Mouse (Mus musculus) macrophage (primary cell): ENCODE results near the gene Zic5. TPM values are rescaled to one million over a fixed set of nuclear protein-coding genes. Genes with fewer than 3 reads are reported as not detected.

Experiments used
- H3K27ac ChIP-seq: fragments of 350-480 bp; formaldehyde crosslinking; 2 replicates; pipeline ENCODE4 v1.9.0; 2021
- H3K36me3 ChIP-seq: fragments of 350-480 bp; formaldehyde crosslinking; 2 replicates; pipeline ENCODE4 v1.9.0; 2021; ENCODE audit errors: inconsistent target
- H3K4me3 ChIP-seq: fragments of 350-480 bp; formaldehyde crosslinking; 2 replicates; pipeline ENCODE4 v1.9.0; 2021; ENCODE audit errors: inconsistent target
- H3K79me2 ChIP-seq: fragments of 350-480 bp; formaldehyde crosslinking; 2 replicates; pipeline ENCODE4 v1.9.0; 2021; ENCODE audit errors: inconsistent target
- WGBS: methylation state at CpG from one replicate; pipeline ENCODE4 v1.1.7; 2026; ENCODE audit warnings: inconsistent platforms; ENCODE audit not compliant: missing documents; 5-methylcytosine and 5-hydroxymethylcytosine counted together
- polyA plus RNA-seq: library from polyadenylated mRNA; stranded (reverse); fragments of 250-400 nt; gene quantifications from 3 replicates; pipeline ENCODE4 v1.2.4, GENCODE M21; 2018; ENCODE audit warnings: inconsistent platforms
- total RNA-seq, 78 experiments: library from RNA; depleted of rRNA; stranded (reverse); fragments of 250-400 nt; gene quantifications; 1 replicate in 9 of 78; 2 replicates in 24 of 78; 3 replicates in 43 of 78; 4 replicates in 2 of 78; pipeline ENCODE4 v1.2.4; 2018; ENCODE audit warnings: inconsistent platforms in 56 of 78

The Zic5 gene
- not detected for total RNA-seq (2018; cell fraction: chromatin; rRNA removed)
- under 1 TPM in 2 of 26 experiments, not detected in 24; under 0.01 to 0.36 TPM for total RNA-seq (2018; cell fraction: cytosol; rRNA removed)
- total RNA-seq (2018; cell fraction: nucleus; rRNA removed): under 1 TPM in 1 of 26 experiments, not detected in 25; 0.26 TPM
- not detected in 3 replicates for polyA plus RNA-seq

GRCm38 (mm10) chr14:122464763-122465741 is at the start of gene Zic5:
Gene Zic5, minus strand, starts transcription at chr14:122465677.
- Histone ChIP-seq H3K4me3 (no peak within 1 kb of the TSS), H3K36me3 (no peaks in the 10 kb centered on the region), H3K27ac (no peak within 1 kb of the TSS), H3K79me2 (no peaks in the 10 kb centered on the region)
- WGBS: 1% methylated on average over 54 of the region's 62 CpGs

GRCm38 (mm10) chr14:122513511-122514036 is 48.1 kb upstream of the Zic5 start:
- Histone ChIP-seq H3K36me3 (no peaks in the 10 kb centered on the region), H3K79me2 (no peaks in the 10 kb centered on the region), H3K4me3 (no peak overlapping the region), H3K27ac (no peak overlapping the region)
- WGBS: 54% methylated on average over 1 of the region's 1 CpGs

- Histone ChIP-seq H3K4me3 (no peak overlapping the region), H3K79me2 (no peaks in the 10 kb centered on the region), H3K27ac (no peak overlapping the region), H3K36me3 (no peaks in the 10 kb centered on the region)
- 89% methylated on average over 3 of the region's 3 CpGs for WGBS
Observed at GRCm38 (mm10) chr14:122511519-122511918, 46.0 kb upstream of the Zic5 start.

- Histone ChIP-seq H3K79me2 (no peaks in the 10 kb centered on the region), H3K36me3 (no peaks in the 10 kb centered on the region), H3K4me3 (no peak overlapping the region), H3K27ac (no peak overlapping the region)
- 26% methylated on average over 2 of the region's 2 CpGs for WGBS
Observed at GRCm38 (mm10) chr14:122509058-122509457, 43.6 kb upstream of the Zic5 start.

- Histone ChIP-seq H3K79me2 (no peaks in the 10 kb centered on the region), H3K27ac (no peak overlapping the region), H3K4me3 (no peak overlapping the region), H3K36me3 (no peaks in the 10 kb centered on the region)
- 100% methylated on average over 1 of the region's 1 CpGs for WGBS
Observed at GRCm38 (mm10) chr14:122492015-122492414, 26.5 kb upstream of the Zic5 start.

- H3K27ac ChIP-seq: no peak overlapping the region
- WGBS: 53% methylated on average over 6 of the region's 6 CpGs
- no peak overlapping the region for H3K4me3 ChIP-seq
- no peaks in the 10 kb centered on the region for H3K36me3 ChIP-seq
- H3K79me2 ChIP-seq: no peaks in the 10 kb centered on the region
Observed at GRCm38 (mm10) chr14:122491521-122491920, 26.0 kb upstream of the Zic5 start.

- no peaks in the 10 kb centered on the region for H3K36me3 ChIP-seq
- no peak within 1 kb of the TSS for H3K4me3 ChIP-seq
- no peaks in the 10 kb centered on the region for H3K79me2 ChIP-seq
- H3K27ac ChIP-seq: no peak within 1 kb of the TSS
- 6% methylated on average over 45 of the region's 51 CpGs for WGBS
Observed at GRCm38 (mm10) chr14:122490441-122491328, 25.2 kb upstream of the Zic5 start, which contains the start of gene Gm10837. Gene Gm10837, plus strand, starts transcription at chr14:122490586.

GRCm38 (mm10) chr14:122489686-122490414 is 24.4 kb upstream of the Zic5 start:
- WGBS: 13% methylated on average over 12 of the region's 12 CpGs
- Histone ChIP-seq H3K4me3 (no peak overlapping the region), H3K79me2 (no peaks in the 10 kb centered on the region), H3K27ac (no peak overlapping the region), H3K36me3 (no peaks in the 10 kb centered on the region)

- no peak overlapping the region for H3K27ac ChIP-seq
- no peak overlapping the region for H3K4me3 ChIP-seq
- H3K36me3 ChIP-seq: no peaks in the 10 kb centered on the region
- WGBS: 5% methylated on average over 5 of the region's 5 CpGs
- H3K79me2 ChIP-seq: no peaks in the 10 kb centered on the region
Observed at GRCm38 (mm10) chr14:122489041-122489440, 23.6 kb upstream of the Zic5 start.

- H3K27ac ChIP-seq: no peak overlapping the region
- 14% methylated on average over 5 of the region's 5 CpGs for WGBS
- no peak overlapping the region for H3K4me3 ChIP-seq
- no peaks in the 10 kb centered on the region for H3K36me3 ChIP-seq
- no peaks in the 10 kb centered on the region for H3K79me2 ChIP-seq
Observed at GRCm38 (mm10) chr14:122487366-122487765, 21.9 kb upstream of the Zic5 start.

GRCm38 (mm10) chr14:122486611-122487010 is 21.1 kb upstream of the Zic5 start:
- WGBS: 0% methylated on average over 1 of the region's 1 CpGs
- H3K36me3 ChIP-seq: no peaks in the 10 kb centered on the region
- no peak overlapping the region for H3K27ac ChIP-seq
- H3K4me3 ChIP-seq: no peak overlapping the region
- H3K79me2 ChIP-seq: no peaks in the 10 kb centered on the region

GRCm38 (mm10) chr14:122485635-122486181 is 20.2 kb upstream of the Zic5 start:
- no peak overlapping the region for H3K27ac ChIP-seq
- 10% methylated on average over 12 of the region's 12 CpGs for WGBS
- H3K79me2 ChIP-seq: no peaks in the 10 kb centered on the region
- H3K4me3 ChIP-seq: no peak overlapping the region
- H3K36me3 ChIP-seq: no peaks in the 10 kb centered on the region

GRCm38 (mm10) chr14:122484844-122485551 is 19.5 kb upstream of the Zic5 start:
- WGBS: 5% methylated on average over 24 of the region's 24 CpGs
- Histone ChIP-seq H3K4me3 (no peak overlapping the region), H3K79me2 (no peaks in the 10 kb centered on the region), H3K27ac (no peak overlapping the region), H3K36me3 (no peaks in the 10 kb centered on the region)
